Mouse (Mus musculus) testis, adult 2 months (tissue): ENCODE measurements around the gene Trmt112. TPM values are rescaled to one million over a fixed set of nuclear protein-coding genes. Genes with fewer than 3 reads are reported as not detected.

Source experiments
- H3K27ac ChIP-seq: fragments of 200-500 bp; 2 replicates; pipeline ENCODE4 v1.5.1; 2012; ENCODE audit warnings: low read depth, low read length; ENCODE audit not compliant: control insufficient read depth, insufficient read depth
- H3K27me3 ChIP-seq: fragments of 200-500 bp; 2 replicates; pipeline ENCODE4 v1.6.1; 2012; ENCODE audit warnings: mild to moderate bottlenecking, low read length, moderate library complexity; ENCODE audit not compliant: control insufficient read depth, insufficient read depth
- H3K36me3 ChIP-seq: fragments of 200-500 bp; 2 replicates; pipeline ENCODE4 v1.6.1; 2012; ENCODE audit warnings: mild to moderate bottlenecking, low read length; ENCODE audit not compliant: control insufficient read depth, insufficient read depth
- H3K4me1 ChIP-seq: fragments of 200-500 bp; 2 replicates; pipeline ENCODE4 v1.6.1; 2012; ENCODE audit warnings: low read length; ENCODE audit not compliant: control insufficient read depth, insufficient read depth
- H3K4me3 ChIP-seq: fragments of 200-500 bp; 2 replicates; pipeline ENCODE4 v1.5.1; 2012; ENCODE audit warnings: low read depth, mild to moderate bottlenecking, low read length, moderate library complexity, mixed read lengths; ENCODE audit not compliant: control insufficient read depth
- CTCF ChIP-seq: fragments of 200-500 bp; IDR thresholded peaks from 2 replicates; pipeline ENCODE4 v1.5.1; 2012; ENCODE audit warnings: low read depth, mild to moderate bottlenecking, inconsistent platforms, low read length, moderate library complexity; ENCODE audit not compliant: control insufficient read depth, insufficient read depth, insufficient replicate concordance
- POLR2A ChIP-seq: fragments of 200-500 bp; IDR thresholded peaks from 2 replicates; pipeline ENCODE4 v1.6.1; 2012; ENCODE audit warnings: low read depth, mild to moderate bottlenecking, inconsistent platforms, low read length, moderate library complexity; ENCODE audit not compliant: control insufficient read depth
- polyA plus RNA-seq: library from polyadenylated mRNA; depleted of rRNA; stranded (reverse); fragments of >200 nt; gene quantifications from 2 replicates; pipeline ENCODE4 v1.2.3, GENCODE M21; 2012

The Trmt112 gene
- polyA plus RNA-seq, 1 experiment, result 52.9 TPM

GRCm38 (mm10) chr19:6939106-6940002 lies 29.9 kb downstream of the Trmt112 start:
- peaks cover 21% of the 10 kb centered on the region for H3K4me1 ChIP-seq
- TF ChIP-seq CTCF, result no peak
- TF ChIP-seq POLR2A, result 0 out of 2 replicates have a peak, but pooled peaks have one; percentile 15

GRCm38 (mm10) chr19:6940396-6941351 lies 31.2 kb downstream of the Trmt112 start:
- no peak for TF ChIP-seq POLR2A
- no peak for TF ChIP-seq CTCF

More at GRCm38 (mm10) chr19:6939106-6940002, 29.9 kb downstream of the Trmt112 start:
- Histone ChIP-seq H3K36me3 (no peaks in the 10 kb centered on the region), H3K27me3 (no peaks in the 10 kb centered on the region), H3K27ac (no peak overlapping the region), H3K4me3 (peak overlapping the region; percentile 9; the same call in 1 of the 2 replicates)

GRCm38 (mm10) chr19:6941372-6942248 lies 32.1 kb downstream of the Trmt112 start, which contains the start of gene Bad:
Gene Bad, plus strand, starts transcription at chr19:6941861.
- Histone ChIP-seq H3K36me3 (no peaks in the 10 kb centered on the region), H3K27me3 (no peaks in the 10 kb centered on the region), H3K27ac (peak within 1 kb of the TSS; percentile 93), H3K4me1 (peaks cover 18% of the 10 kb centered on the region), H3K4me3 (peak within 1 kb of the TSS; percentile 94)
- TF ChIP-seq CTCF (no peak), POLR2A (peak; percentile 70)

More at GRCm38 (mm10) chr19:6940396-6941351, 31.2 kb downstream of the Trmt112 start:
- Histone ChIP-seq H3K4me3 (peak overlapping the region; percentile 94), H3K4me1 (peaks cover 18% of the 10 kb centered on the region), H3K36me3 (no peaks in the 10 kb centered on the region), H3K27me3 (no peaks in the 10 kb centered on the region), H3K27ac (peak overlapping the region; percentile 90)

DNA sequence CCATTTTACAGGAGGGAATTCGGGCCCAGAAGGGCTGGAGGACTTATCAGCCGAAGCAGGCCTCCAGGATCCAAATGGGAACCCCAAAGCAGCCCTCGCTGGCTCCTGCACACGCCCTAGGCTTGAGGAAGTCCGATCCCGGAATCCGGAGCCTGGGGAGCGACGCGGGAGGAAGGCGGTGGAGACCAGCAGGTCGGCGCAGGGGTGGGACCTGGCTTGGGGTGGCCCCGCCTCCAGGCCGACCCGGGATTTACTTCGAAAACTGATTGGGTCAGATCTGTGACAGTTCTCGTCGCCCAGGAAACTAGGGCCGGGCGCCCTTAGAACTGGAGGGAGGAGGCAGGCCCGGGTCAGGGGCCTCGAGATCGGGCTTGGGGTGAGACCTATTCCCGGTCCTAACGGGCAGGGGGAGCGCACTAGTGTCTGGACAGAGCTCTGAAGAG lies 32.8 kb downstream of the Trmt112 start, which contains the start of gene Gpr137:
TSS of gene Gpr137 (minus strand) at position 232 of the 443 bp plus-strand sequence.
- Histone ChIP-seq H3K4me1 (peaks cover 18% of the 10 kb centered on the region), H3K27ac (peak within 1 kb of the TSS; percentile 93), H3K36me3 (no peaks in the 10 kb centered on the region), H3K4me3 (peak within 1 kb of the TSS; percentile 94), H3K27me3 (no peaks in the 10 kb centered on the region)
- TF ChIP-seq POLR2A (peak; percentile 70; the same call in 1 of the 2 replicates), CTCF (no peak)

DNA sequence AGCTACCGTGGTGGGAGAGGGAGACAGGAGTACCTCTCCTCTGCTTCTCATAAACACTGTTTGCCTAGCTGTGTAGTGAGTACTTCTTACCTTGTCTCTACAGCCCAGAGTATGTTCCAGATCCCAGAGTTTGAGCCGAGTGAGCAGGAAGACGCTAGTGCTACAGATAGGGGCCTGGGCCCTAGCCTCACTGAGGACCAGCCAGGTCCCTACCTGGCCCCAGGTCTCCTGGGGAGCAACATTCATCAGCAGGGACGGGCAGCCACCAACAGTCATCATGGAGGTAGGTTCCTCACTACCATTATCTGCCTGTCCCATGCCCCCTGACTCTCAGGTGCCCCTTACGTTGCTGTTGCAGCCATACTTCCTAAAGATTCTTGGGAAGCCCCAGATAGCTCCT lies 33.3 kb downstream of the Trmt112 start:
- Histone ChIP-seq H3K27ac (peak overlapping the region; percentile 83), H3K4me3 (peak overlapping the region; percentile 94), H3K27me3 (no peaks in the 10 kb centered on the region), H3K4me1 (peaks cover 17% of the 10 kb centered on the region), H3K36me3 (no peaks in the 10 kb centered on the region)
- no peak for TF ChIP-seq POLR2A
- no peak for TF ChIP-seq CTCF

DNA sequence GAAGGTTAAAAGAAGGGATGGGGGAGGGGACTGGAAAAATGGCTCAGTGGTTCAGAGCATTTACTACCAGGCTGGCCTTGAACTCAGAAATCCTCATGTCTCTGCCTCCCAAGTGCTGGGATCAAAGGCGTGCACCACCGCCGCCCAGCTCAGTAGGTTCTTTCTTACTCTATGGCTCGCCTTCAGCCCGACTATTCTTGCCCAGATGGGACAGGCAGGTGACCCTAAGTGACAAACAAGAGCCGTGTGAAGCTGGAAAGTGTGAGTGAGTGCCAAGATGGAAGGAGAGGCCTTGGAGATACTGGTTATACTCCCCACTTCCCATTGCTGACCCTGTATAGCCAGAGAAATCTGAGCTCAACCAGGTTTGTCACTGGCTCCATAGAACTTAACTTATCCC lies 34.2 kb downstream of the Trmt112 start:
- TF ChIP-seq POLR2A (no peak), CTCF (no peak)
- H3K4me1 ChIP-seq, result peaks cover 13% of the 10 kb centered on the region
- H3K27ac ChIP-seq, result no peak overlapping the region
- no peak overlapping the region for H3K4me3 ChIP-seq
- no peaks in the 10 kb centered on the region for H3K27me3 ChIP-seq
- no peaks in the 10 kb centered on the region for H3K36me3 ChIP-seq
